Mouse (Mus musculus): ENCODE results near the gene Gm49369.
"Not testable (repeated sequence)": the region's sequence is repeated elsewhere in the genome, so short reads cannot be mapped to it uniquely, and the experiment has no call there.

Gm49369 gene

GRCm38 (mm10) chr7:142382567-142382966 lies at the start of gene Gm49369:
Gene Gm49369 (minus strand): TSS chr7:142382667.
- no peak for DNase-seq (ENCODE audit: low spot score in 2 of 2)

GRCm38 (mm10) chr7:142431106-142431505 lies 48.6 kb upstream of the Gm49369 start:
- DNase-seq (ENCODE audit: low spot score in 2 of 2) = no peak

GRCm38 (mm10) chr7:142430160-142430678 lies 47.8 kb upstream of the Gm49369 start:
- peak in 1 of 2 experiments; percentile 43 for DNase-seq (ENCODE audit: low spot score in 2 of 2)

GRCm38 (mm10) chr7:142428213-142428612 lies 45.7 kb upstream of the Gm49369 start:
- no peak for DNase-seq (ENCODE audit: low spot score in 2 of 2)

- no peak for DNase-seq (ENCODE audit: low spot score in 2 of 2)
Observed at GRCm38 (mm10) chr7:142425641-142426213, 43.3 kb upstream of the Gm49369 start.

- DNase-seq (ENCODE audit: low spot score in 2 of 2) = no peak
Observed at GRCm38 (mm10) chr7:142421826-142422225, 39.4 kb upstream of the Gm49369 start.

GRCm38 (mm10) chr7:142419887-142420286 lies 37.4 kb upstream of the Gm49369 start:
- DNase-seq (ENCODE audit: low spot score in 2 of 2) = no peak

- no peak for DNase-seq (ENCODE audit: low spot score in 2 of 2)
Observed at GRCm38 (mm10) chr7:142418679-142419078, 36.2 kb upstream of the Gm49369 start.

- no peak for DNase-seq (ENCODE audit: low spot score in 2 of 2)
Observed at GRCm38 (mm10) chr7:142418027-142418426, 35.6 kb upstream of the Gm49369 start.

GRCm38 (mm10) chr7:142416225-142416624 lies 33.8 kb upstream of the Gm49369 start:
- DNase-seq (ENCODE audit: low spot score in 2 of 2) = no peak

- no peak for DNase-seq (ENCODE audit: low spot score in 2 of 2)
Observed at GRCm38 (mm10) chr7:142415314-142415713, 32.8 kb upstream of the Gm49369 start.

- no peak for DNase-seq (ENCODE audit: low spot score in 2 of 2)
Observed at GRCm38 (mm10) chr7:142413285-142413684, 30.8 kb upstream of the Gm49369 start.

- DNase-seq (ENCODE audit: low spot score in 2 of 2) = no peak
Observed at GRCm38 (mm10) chr7:142409603-142410002, 27.1 kb upstream of the Gm49369 start.

- DNase-seq (ENCODE audit: low spot score in 2 of 2) = no peak
Observed at GRCm38 (mm10) chr7:142408686-142409085, 26.2 kb upstream of the Gm49369 start.

- no peak for DNase-seq (ENCODE audit: low spot score in 2 of 2)
Observed at GRCm38 (mm10) chr7:142407935-142408334, 25.5 kb upstream of the Gm49369 start.

- not testable (repeated sequence) for DNase-seq (ENCODE audit: low spot score in 2 of 2)
Observed at GRCm38 (mm10) chr7:142405134-142405533, 22.7 kb upstream of the Gm49369 start.

GRCm38 (mm10) chr7:142403591-142403990 lies 21.1 kb upstream of the Gm49369 start:
- no peak for DNase-seq (ENCODE audit: low spot score in 2 of 2)

- no peak for DNase-seq (ENCODE audit: low spot score in 2 of 2)
Observed at GRCm38 (mm10) chr7:142400750-142401142, 18.3 kb upstream of the Gm49369 start.

- DNase-seq (ENCODE audit: low spot score in 2 of 2) = peak in 1 of 2 experiments; percentile 56
Observed at GRCm38 (mm10) chr7:142400112-142400749, 17.8 kb upstream of the Gm49369 start.

GRCm38 (mm10) chr7:142399250-142399649 lies 16.8 kb upstream of the Gm49369 start:
- DNase-seq (ENCODE audit: low spot score in 2 of 2) = no peak

- DNase-seq (ENCODE audit: low spot score in 2 of 2) = no peak
Observed at GRCm38 (mm10) chr7:142398052-142398451, 15.6 kb upstream of the Gm49369 start.

- DNase-seq (ENCODE audit: low spot score in 2 of 2) = no peak
Observed at GRCm38 (mm10) chr7:142396611-142397010, 14.1 kb upstream of the Gm49369 start.

GRCm38 (mm10) chr7:142395472-142395871 lies 13.0 kb upstream of the Gm49369 start:
- DNase-seq (ENCODE audit: low spot score in 2 of 2) = no peak

Measured in right cerebral cortex, postnatal 36 days (tissue).